Mouse (Mus musculus): ENCODE results near the gene Fgf12. TPM values are rescaled to one million over a fixed set of nuclear protein-coding genes. Genes with fewer than 3 reads are reported as not detected.

Gene Fgf12
- polyA plus RNA-seq, 1 experiment, result 3.2 TPM

DNA sequence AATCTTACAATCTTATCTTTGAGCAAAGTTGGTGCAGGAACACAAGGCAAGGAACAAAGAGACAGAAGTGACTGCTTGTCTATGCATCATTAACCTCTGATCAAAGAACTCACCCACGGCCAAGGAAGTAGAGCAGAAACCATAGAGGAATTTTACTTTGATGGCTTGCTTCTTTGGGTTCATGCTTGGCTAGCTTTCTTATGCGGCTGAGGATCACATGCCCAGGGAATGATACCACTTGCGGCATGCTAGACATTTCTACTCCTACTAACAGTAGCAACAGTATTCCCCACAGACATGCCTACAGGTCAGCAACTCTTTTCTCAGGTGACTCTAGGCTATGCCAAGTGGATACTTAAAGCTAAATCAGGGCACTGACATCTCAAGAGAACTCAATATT is 429.3 kb downstream of the Fgf12 start:
- DNase-seq (ENCODE audit: low read depth), result no peak

DNA sequence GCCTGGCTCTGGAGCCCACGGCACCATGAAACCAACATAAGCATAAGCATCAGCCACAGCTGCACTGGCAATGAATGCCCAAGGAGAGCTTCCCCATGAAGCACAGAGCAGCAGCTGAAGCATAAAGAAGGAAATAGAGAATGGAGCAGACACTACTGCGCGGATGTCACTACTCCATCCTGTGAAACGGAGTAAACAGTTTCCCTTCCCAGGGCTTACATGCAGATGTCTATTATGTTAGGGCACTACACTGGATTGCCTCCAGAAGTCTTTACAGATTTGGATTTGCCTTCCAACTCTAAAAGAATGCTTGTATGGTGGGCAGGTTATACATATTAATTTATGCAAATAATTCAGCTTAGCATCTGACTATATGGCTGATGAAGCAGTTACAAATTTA is 441.2 kb downstream of the Fgf12 start:
- no peak for DNase-seq (ENCODE audit: low read depth)

DNA sequence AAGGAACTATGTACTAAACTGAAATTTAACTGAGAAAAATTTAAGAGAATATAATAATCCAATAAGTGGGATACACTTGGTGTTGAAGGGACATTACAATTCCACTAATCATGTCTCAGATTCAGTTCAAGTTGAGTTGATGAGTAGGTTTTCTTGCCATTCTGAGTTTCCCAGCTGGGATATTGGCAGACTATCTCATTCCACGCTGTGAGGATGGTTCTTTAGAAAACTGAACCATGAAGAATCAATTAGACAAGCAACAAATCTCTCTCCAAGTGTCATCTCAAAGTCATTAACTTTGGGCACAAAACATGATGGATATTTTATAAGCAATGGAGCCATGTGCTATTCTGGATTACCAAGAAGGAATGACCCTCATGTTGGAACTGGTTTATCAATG is 449.0 kb downstream of the Fgf12 start:
- no peak for DNase-seq (ENCODE audit: low read depth)

GRCm38 (mm10) chr16:28289689-28290330 is 463.1 kb downstream of the Fgf12 start:
- DNase-seq (ENCODE audit: low read depth), result no peak

- no peak for DNase-seq (ENCODE audit: low read depth)
These were observed 495.0 kb downstream of the Fgf12 start for GRCm38 (mm10) chr16:28257904-28258303.

GRCm38 (mm10) chr16:28254303-28254702 is 498.6 kb downstream of the Fgf12 start:
- no peak for DNase-seq (ENCODE audit: low read depth)

- DNase-seq (ENCODE audit: low read depth), result no peak
These were observed 500.9 kb downstream of the Fgf12 start for GRCm38 (mm10) chr16:28251930-28252329.

GRCm38 (mm10) chr16:28242867-28243649 is 509.8 kb downstream of the Fgf12 start:
- DNase-seq (ENCODE audit: low read depth), result no peak

DNA sequence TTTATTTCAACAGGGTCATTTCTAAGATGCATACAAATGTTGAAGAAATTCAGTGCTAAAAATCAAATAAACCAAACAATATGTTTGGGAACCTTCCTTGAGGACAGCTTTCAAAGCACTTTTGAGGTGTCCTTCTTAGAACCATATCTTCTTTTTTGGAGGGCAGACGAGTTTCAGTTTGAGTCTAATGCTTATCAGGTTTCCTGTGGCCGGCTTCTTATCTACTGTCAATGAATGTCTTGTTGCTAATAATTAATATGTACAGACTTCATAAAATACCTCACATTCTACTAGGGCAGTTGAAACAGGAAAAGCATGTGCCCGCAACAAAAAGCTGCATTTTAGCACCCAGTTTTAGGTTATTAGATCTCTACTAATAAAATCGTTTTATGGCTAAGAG is 513.5 kb downstream of the Fgf12 start:
- DNase-seq (ENCODE audit: low read depth), result no peak

GRCm38 (mm10) chr16:28238019-28238868 is 514.6 kb downstream of the Fgf12 start:
- no peak for DNase-seq (ENCODE audit: low read depth)

- DNase-seq (ENCODE audit: low read depth), result no peak
These were observed 536.9 kb downstream of the Fgf12 start for GRCm38 (mm10) chr16:28215930-28216329.

DNA sequence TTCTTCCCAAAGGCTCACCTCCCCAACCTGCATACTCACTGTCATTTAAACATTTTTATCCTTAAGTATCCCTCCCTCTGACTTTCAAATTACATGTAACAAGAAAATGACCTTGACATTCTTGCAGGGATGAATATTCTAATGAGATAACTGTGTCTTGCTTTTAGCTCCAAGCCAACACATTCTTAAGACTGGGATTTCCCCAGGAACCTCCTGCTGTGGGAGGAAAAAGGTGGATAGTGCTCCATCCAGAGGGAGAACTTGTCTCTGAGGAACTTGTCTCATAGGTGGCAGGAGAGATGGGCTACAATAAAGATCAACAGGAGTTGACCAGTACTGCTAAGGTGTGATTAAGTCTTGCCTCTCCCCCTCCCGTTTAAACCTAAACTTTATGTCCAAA is 540.5 kb downstream of the Fgf12 start:
- DNase-seq (ENCODE audit: low read depth), result no peak

GRCm38 (mm10) chr16:28156443-28156842 is 596.4 kb downstream of the Fgf12 start:
- no peak for DNase-seq (ENCODE audit: low read depth)

GRCm38 (mm10) chr16:28140972-28141371 is 611.9 kb downstream of the Fgf12 start:
- no peak for DNase-seq (ENCODE audit: low read depth)

DNA sequence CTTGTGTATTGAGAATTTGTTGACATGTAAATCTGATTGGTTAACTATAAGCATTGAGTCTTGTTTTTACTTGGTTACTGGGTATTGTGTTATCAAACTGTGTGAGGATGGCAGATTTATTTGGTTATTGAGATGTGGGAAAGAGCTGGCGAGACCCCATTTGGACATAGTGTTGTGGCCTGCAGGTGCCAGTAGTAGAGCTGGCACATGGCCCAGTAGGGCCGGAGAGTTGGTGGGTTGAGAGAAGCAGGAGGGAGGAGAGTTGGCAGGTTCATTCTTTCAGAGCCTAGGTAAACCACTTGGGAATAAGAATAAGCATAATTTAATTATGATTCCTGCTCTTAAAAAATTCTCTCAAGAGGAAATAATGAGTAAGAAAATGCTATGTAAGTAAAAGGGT is 625.9 kb downstream of the Fgf12 start:
- DNase-seq (ENCODE audit: low read depth), result no peak

Other genes starting within 250 kb of the Fgf12 start
- 6.1 and 12.2 TPM in 2 replicates for gene Mb21d2, start 176.6 kb upstream of the Fgf12 start, polyA plus RNA-seq (2012; rRNA removed)